ENCODE assay signal across 23 mouse cellular contexts in the genomic region with DNA sequence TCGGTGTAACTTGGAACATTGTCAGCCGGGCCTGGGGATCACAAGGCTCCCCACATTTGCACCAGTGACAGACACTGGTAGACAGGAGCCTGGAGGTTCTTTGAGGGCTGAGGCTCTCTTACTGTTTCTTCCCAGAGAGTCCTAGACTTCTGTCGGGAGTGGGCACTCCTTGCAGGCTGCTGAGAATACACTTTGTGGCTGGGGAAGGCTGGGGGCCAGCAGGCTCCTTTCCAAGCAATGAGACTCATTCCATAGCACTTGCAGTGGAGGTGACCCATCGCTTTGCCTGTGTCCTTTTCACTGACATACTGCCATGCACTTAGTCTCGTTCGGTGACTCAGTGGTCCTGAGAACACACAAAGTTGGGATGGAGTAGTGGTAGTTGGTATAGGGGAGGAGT. TPM values are rescaled to one million over a fixed set of nuclear protein-coding genes. Genes with fewer than 3 reads are reported as not detected.
DNase-seq lines count a peak whose midpoint lies in the region; ATAC-seq lines count a peak whose summit lies in the region.
"Had no signal": no experiment of that assay in that cellular context is flagged by ENCODE, and none has a peak within 500 bp of the region (broad histone marks: within the 10 kb centered on the region; RNA-seq: fewer than 3 reads in every experiment).

No protein-coding gene starts in this region.

- ATAC-seq in hindbrain, embryonic 16.5 days, result 0 out of 2 replicates have a peak, but pooled peaks have one; percentile 34
- no peak for ATAC-seq in hindbrain, embryonic 14.5 days (ENCODE audit: low FRiP score)
- ATAC-seq in neural tube, embryonic 15.5 days (ENCODE audit: low FRiP score), result peak; percentile 59; the same call in 1 of the 2 replicates
- ATAC-seq: forebrain, embryonic 15.5 days; Patski had no signal

- peak; percentile 3 for DNase-seq in gastrocnemius, postnatal 10 days
- no peak for DNase-seq in gastrocnemius, postnatal 14 days
- no peak for DNase-seq in hindbrain, embryonic 14.5 days (ENCODE audit: low spot score)
- DNase-seq in Muller cell, postnatal 12 days (ENCODE audit: inconsistent ontology term), result peak; percentile 41
- no peak for DNase-seq in adrenal gland, postnatal 4 days (ENCODE audit: low spot score in 2 of 2)
- DNase-seq: adrenal gland, postnatal 10 days; adrenal gland, postnatal 36 days; cerebellum, adult 11 months; cerebellum, adult 2 months; cerebellum, adult 9-11 months; cerebellum, postnatal 25 days; heart, adult 18-20 months had no signal

- WGBS in hindbrain, embryonic 16.5 days, result 80% methylated on average over 6 of the region's 6 CpGs
- 84% methylated on average over 6 of the region's 6 CpGs for WGBS in hindbrain, embryonic 14.5 days
- 78% methylated on average over 6 of the region's 6 CpGs for WGBS in neural tube, embryonic 15.5 days

- H3K36me3 ChIP-seq in hindbrain, embryonic 16.5 days (ENCODE audit: control insufficient read depth, insufficient read depth, low read length), result no peaks in the 10 kb centered on the region
- H3K36me3 ChIP-seq in hindbrain, embryonic 14.5 days (replicated peaks; ENCODE audit: control insufficient read depth, insufficient read depth), result no peaks in the 10 kb centered on the region
- no peaks in the 10 kb centered on the region for H3K36me3 ChIP-seq in neural tube, embryonic 15.5 days
- H3K36me3 ChIP-seq: embryonic facial prominence, embryonic 13.5 days; forebrain, embryonic 12.5 days; forebrain, embryonic 15.5 days; hindbrain, embryonic 10.5 days; hindbrain, embryonic 13.5 days had no signal

- H3K9me3 ChIP-seq in hindbrain, embryonic 16.5 days (ENCODE audit: control insufficient read depth, low read length), result no peaks in the 10 kb centered on the region
- H3K9me3 ChIP-seq in hindbrain, embryonic 14.5 days (ENCODE audit: control insufficient read depth, low read length), result no peaks in the 10 kb centered on the region
- H3K9me3 ChIP-seq in neural tube, embryonic 15.5 days (replicated peaks), result no peaks in the 10 kb centered on the region
- H3K9me3 ChIP-seq: embryonic facial prominence, embryonic 13.5 days; forebrain, embryonic 12.5 days; forebrain, embryonic 15.5 days; hindbrain, embryonic 10.5 days; hindbrain, embryonic 13.5 days had no signal

- H3K4me1 ChIP-seq in hindbrain, embryonic 16.5 days (ENCODE audit: control insufficient read depth, insufficient read depth, low read depth, low read length), result no peaks in the 10 kb centered on the region
- H3K4me1 ChIP-seq in hindbrain, embryonic 14.5 days (replicated peaks; ENCODE audit: control insufficient read depth, insufficient read depth, low read length), result no peaks in the 10 kb centered on the region
- no peaks in the 10 kb centered on the region for H3K4me1 ChIP-seq in neural tube, embryonic 15.5 days
- H3K4me1 ChIP-seq: embryonic facial prominence, embryonic 13.5 days; forebrain, embryonic 12.5 days; forebrain, embryonic 15.5 days; hindbrain, embryonic 10.5 days; hindbrain, embryonic 13.5 days had no signal

- H3K27ac ChIP-seq in hindbrain, embryonic 16.5 days (ENCODE audit: low read depth, low read length), result no peak overlapping the region
- H3K27ac ChIP-seq in hindbrain, embryonic 14.5 days, result no peak overlapping the region
- 0 out of 2 replicates have a peak overlapping the region, but pooled peaks have one; percentile 45 for H3K27ac ChIP-seq in neural tube, embryonic 15.5 days (replicated peaks)
- H3K27ac ChIP-seq: embryonic facial prominence, embryonic 13.5 days; forebrain, embryonic 12.5 days; forebrain, embryonic 15.5 days; hindbrain, embryonic 10.5 days; hindbrain, embryonic 13.5 days had no signal

- no peaks in the 10 kb centered on the region for H3K27me3 ChIP-seq in hindbrain, embryonic 16.5 days (replicated peaks; ENCODE audit: control insufficient read depth, insufficient read depth, low read length)
- H3K27me3 ChIP-seq in hindbrain, embryonic 14.5 days (ENCODE audit: control insufficient read depth, insufficient read depth, low read length), result no peaks in the 10 kb centered on the region
- no peaks in the 10 kb centered on the region for H3K27me3 ChIP-seq in neural tube, embryonic 15.5 days (replicated peaks)
- H3K27me3 ChIP-seq: embryonic facial prominence, embryonic 13.5 days; forebrain, embryonic 12.5 days; forebrain, embryonic 15.5 days; hindbrain, embryonic 13.5 days had no signal

- H3K9ac ChIP-seq in hindbrain, embryonic 16.5 days (ENCODE audit: low read depth, low read length), result no peak overlapping the region
- H3K9ac ChIP-seq in hindbrain, embryonic 14.5 days, result no peak overlapping the region
- no peak overlapping the region for H3K9ac ChIP-seq in neural tube, embryonic 15.5 days (replicated peaks)
- H3K9ac ChIP-seq: embryonic facial prominence, embryonic 13.5 days; forebrain, embryonic 12.5 days; forebrain, embryonic 15.5 days; hindbrain, embryonic 13.5 days had no signal

- intact Hi-C loops in gastrocnemius, postnatal 14 days (cut with DNase I; ENCODE audit: low total_unique reads), result loop anchor here (10.0 kb wide), 1 partner anchor 90 kb away; no protein-coding TSS in a partner anchor

- H3K4me2 ChIP-seq in hindbrain, embryonic 16.5 days (ENCODE audit: low read length), result no peak overlapping the region
- no peak overlapping the region for H3K4me2 ChIP-seq in hindbrain, embryonic 14.5 days (replicated peaks)
- H3K4me2 ChIP-seq in neural tube, embryonic 15.5 days, result no peak overlapping the region
- H3K4me2 ChIP-seq: embryonic facial prominence, embryonic 13.5 days; forebrain, embryonic 12.5 days; forebrain, embryonic 15.5 days; heart, embryonic 11.5 days; hindbrain, embryonic 13.5 days had no signal

- no peak overlapping the region for H3K4me3 ChIP-seq in hindbrain, embryonic 16.5 days (ENCODE audit: low read length)
- no peak overlapping the region for H3K4me3 ChIP-seq in hindbrain, embryonic 14.5 days (replicated peaks; ENCODE audit: low read length)
- no peak overlapping the region for H3K4me3 ChIP-seq in neural tube, embryonic 15.5 days (replicated peaks)
- H3K4me3 ChIP-seq: embryonic facial prominence, embryonic 13.5 days; erythroblast, embryonic 14.5 days; forebrain, embryonic 12.5 days; forebrain, embryonic 15.5 days; hindbrain, embryonic 10.5 days; hindbrain, embryonic 13.5 days had no signal

RNA-seq across cellular contexts. Expression of gene 3425401B19Rik, which starts 30.0 kb away (rescaled TPM):
- total RNA-seq in gastrocnemius, postnatal 10 days (2021), result 100 to 1,000 TPM; 229 to 232 TPM
- 100 to 1,000 TPM; 214 to 233 TPM for total RNA-seq in gastrocnemius, postnatal 14 days (2021)
- 0.06 and 0.21 TPM in 2 replicates for polyA plus RNA-seq in hindbrain, embryonic 16.5 days (2015; fragmentation: Nextera tagmentation; extraction: Ambion mirVana)
- polyA plus RNA-seq in hindbrain, embryonic 14.5 days (2014; fragmentation: Nextera tagmentation; extraction: Ambion mirVana), result 0.04 and 0.17 TPM in 2 replicates
- polyA plus RNA-seq in neural tube, embryonic 15.5 days (2015; fragmentation: Nextera tagmentation; extraction: Ambion mirVana), result 0.22 and 0.42 TPM in 2 replicates
- 1 to 10 TPM; 1.5 to 4.6 TPM for total RNA-seq in adrenal gland, postnatal 4 days (2021)
- total RNA-seq: common myeloid progenitor, adult 5-6 weeks had no signal
- polyA plus RNA-seq: erythroblast, embryonic 14.5 days; forebrain, embryonic 12.5 days; forebrain, embryonic 15.5 days; Patski had no signal

Comparison
In these comparisons a context has a peak if more than half of its experiments do, and no peak if none do; other contexts are left out.
1. DNase-seq: peak in gastrocnemius, postnatal 10 days (single experiment) and Muller cell, postnatal 12 days (single experiment); none in gastrocnemius, postnatal 14 days (single experiment), hindbrain, embryonic 14.5 days (single experiment) and adrenal gland, postnatal 4 days (0 of 2).
2. RNA of gene 3425401B19Rik, which starts 30.0 kb away (total RNA-seq): 214 to 233 TPM in gastrocnemius, postnatal 14 days and 229 to 232 TPM in gastrocnemius, postnatal 10 days; 1.5 to 4.6 TPM in adrenal gland, postnatal 4 days; every median in the first group is over 10 times any median in the second.